Mouse (Mus musculus): ENCODE measurements at regions not wholly inside any gene's neighbourhood (a gene's known extent, or its start where the extent isn't known, plus 50 kb on each side); places are given as distances from the start of the nearest gene placed in this dataset.

GRCm38 (mm10) chr1:13839619-13840308 is 2253.4 kb downstream of the 4930444P10Rik start:
- DNase-seq (ENCODE audit: low read depth, low spot score): no peak

- no peak for DNase-seq (ENCODE audit: low read depth, low spot score)
Measured at GRCm38 (mm10) chr1:13834860-13835840, 2258.0 kb downstream of the 4930444P10Rik start.

GRCm38 (mm10) chr1:13807786-13808185 is 2285.3 kb downstream of the 4930444P10Rik start:
- DNase-seq (ENCODE audit: low read depth, low spot score): no peak

- no peak for DNase-seq (ENCODE audit: low read depth, low spot score)
Measured at GRCm38 (mm10) chr1:13800460-13800859, 2292.7 kb downstream of the 4930444P10Rik start.

- DNase-seq (ENCODE audit: low read depth, low spot score): no peak
Measured at GRCm38 (mm10) chr1:13798848-13799247, 2294.3 kb downstream of the 4930444P10Rik start.

- no peak for DNase-seq (ENCODE audit: low read depth, low spot score)
Measured at GRCm38 (mm10) chr1:13795196-13795595, 2297.9 kb downstream of the 4930444P10Rik start.

GRCm38 (mm10) chr1:13789318-13790085 is 2303.6 kb downstream of the 4930444P10Rik start:
- peak; percentile 61 for DNase-seq (ENCODE audit: low read depth, low spot score)

- DNase-seq (ENCODE audit: low read depth, low spot score): no peak
Measured at GRCm38 (mm10) chr1:13787016-13787415, 2306.1 kb downstream of the 4930444P10Rik start.

- DNase-seq (ENCODE audit: low read depth, low spot score): peak; percentile 48
Measured at GRCm38 (mm10) chr1:13784396-13784795, 2308.7 kb downstream of the 4930444P10Rik start.

GRCm38 (mm10) chr1:13782633-13783032 is 2310.5 kb downstream of the 4930444P10Rik start:
- no peak for DNase-seq (ENCODE audit: low read depth, low spot score)

GRCm38 (mm10) chr1:13772106-13772505 is 2321.0 kb downstream of the 4930444P10Rik start:
- DNase-seq (ENCODE audit: low read depth, low spot score): no peak

- no peak for DNase-seq (ENCODE audit: low read depth, low spot score)
Measured at GRCm38 (mm10) chr1:13771014-13771463, 2322.1 kb downstream of the 4930444P10Rik start.

GRCm38 (mm10) chr1:13752479-13752878 is 2338.6 kb downstream of the A830018L16Rik start:
- no peak for DNase-seq (ENCODE audit: low read depth, low spot score)

- no peak for DNase-seq (ENCODE audit: low read depth, low spot score)
Measured at GRCm38 (mm10) chr1:13751381-13751780, 2337.5 kb downstream of the A830018L16Rik start.
